ENCODE assay signal across 10 mouse cellular contexts in genomic region chr11:63988991-63989860, GRCm38 (mm10).
A peak's percentile ranks its signal among the peaks of the same experiment; 100 is the strongest.
DNase-seq lines count a peak whose midpoint lies in the region; ATAC-seq and TF ChIP-seq lines count a peak whose summit lies in the region.
"Had no signal": no experiment of that assay in that cellular context is flagged by ENCODE, and none has a peak within 500 bp of the region (broad histone marks: within the 10 kb centered on the region; RNA-seq: fewer than 3 reads in every experiment).

No protein-coding gene starts in this region.

- WGBS in heart, embryonic 12.5 days: 60% methylated on average over 9 of the region's 9 CpGs
- WGBS in lung, embryonic 14.5 days: 60% methylated on average over 9 of the region's 9 CpGs
- WGBS in liver, postnatal 0 days (ENCODE audit: insufficient replicate concordance): 57% methylated on average over 9 of the region's 9 CpGs

- peaks cover 17% of the 10 kb centered on the region for H3K4me1 ChIP-seq in heart, embryonic 12.5 days (replicated peaks)
- H3K4me1 ChIP-seq in lung, embryonic 14.5 days (ENCODE audit: insufficient read depth): peaks cover 10% of the 10 kb centered on the region; the same call in 1 of the 2 replicates
- H3K4me1 ChIP-seq in liver, postnatal 0 days (ENCODE audit: insufficient read depth): peaks cover 3% of the 10 kb centered on the region; the same call in 1 of the 2 replicates

- H3K36me3 ChIP-seq in heart, embryonic 12.5 days: peaks cover 6% of the 10 kb centered on the region; the same call in 1 of the 2 replicates
- H3K36me3 ChIP-seq in lung, embryonic 14.5 days (ENCODE audit: insufficient read depth): no peaks in the 10 kb centered on the region
- H3K36me3 ChIP-seq in liver, postnatal 0 days (replicated peaks; ENCODE audit: insufficient read depth, low read length): no peaks in the 10 kb centered on the region
- H3K36me3 ChIP-seq: hindbrain, embryonic 15.5 days; neural tube, embryonic 15.5 days had no signal

- no peak overlapping the region for H3K4me3 ChIP-seq in heart, embryonic 12.5 days
- no peak overlapping the region for H3K4me3 ChIP-seq in lung, embryonic 14.5 days (ENCODE audit: low read depth, low read length)
- H3K4me3 ChIP-seq in liver, postnatal 0 days (ENCODE audit: low read depth, low read length): no peak overlapping the region
- H3K4me3 ChIP-seq: hindbrain, embryonic 15.5 days; neural tube, embryonic 15.5 days had no signal

- H3K27ac ChIP-seq in heart, embryonic 12.5 days (ENCODE audit: poor library complexity, severe bottlenecking): peak overlapping the region; percentile 74
- no peak overlapping the region for H3K27ac ChIP-seq in lung, embryonic 14.5 days (ENCODE audit: low read depth)
- H3K27ac ChIP-seq in liver, postnatal 0 days (ENCODE audit: low read depth): peak overlapping the region; percentile 56
- H3K27ac ChIP-seq: hindbrain, embryonic 15.5 days; neural tube, embryonic 15.5 days had no signal

- no peaks in the 10 kb centered on the region for H3K27me3 ChIP-seq in heart, embryonic 12.5 days (replicated peaks)
- no peaks in the 10 kb centered on the region for H3K27me3 ChIP-seq in lung, embryonic 14.5 days (ENCODE audit: insufficient read depth, low read length)
- H3K27me3 ChIP-seq in liver, postnatal 0 days (ENCODE audit: insufficient read depth, low read length): no peaks in the 10 kb centered on the region
- H3K27me3 ChIP-seq: hindbrain, embryonic 15.5 days; neural tube, embryonic 15.5 days had no signal

- no peak for DNase-seq in heart, postnatal 25 days (ENCODE audit: low spot score)
- peak; percentile 28 for DNase-seq in lung, embryonic 14.5 days
- DNase-seq in lung, postnatal 4 days: no peak
- DNase-seq in brain, adult 2 months (ENCODE audit: low read depth, low spot score): peak; percentile 53
- no peak for DNase-seq in liver, postnatal 0 days
- no peak for DNase-seq in urinary bladder, postnatal 36 days (ENCODE audit: low spot score in 2 of 2)
- DNase-seq in urinary bladder, adult 2 months (ENCODE audit: low spot score): no peak

- no peak overlapping the region for H3K9ac ChIP-seq in heart, embryonic 12.5 days
- H3K9ac ChIP-seq in lung, embryonic 14.5 days: no peak overlapping the region
- no peak overlapping the region for H3K9ac ChIP-seq in liver, postnatal 0 days (replicated peaks)
- H3K9ac ChIP-seq: hindbrain, embryonic 15.5 days; neural tube, embryonic 15.5 days had no signal

- H3K9me3 ChIP-seq in heart, embryonic 12.5 days (replicated peaks): no peaks in the 10 kb centered on the region
- H3K9me3 ChIP-seq in lung, embryonic 14.5 days (ENCODE audit: low read depth, low read length): no peaks in the 10 kb centered on the region
- H3K9me3 ChIP-seq in liver, postnatal 0 days (ENCODE audit: low read length): no peaks in the 10 kb centered on the region
- H3K9me3 ChIP-seq: hindbrain, embryonic 15.5 days; neural tube, embryonic 15.5 days had no signal

- no peak for TF ChIP-seq CTCF in lung, embryonic 14.5 days (IDR thresholded peaks at IDR 0.05; ENCODE audit: low read depth)
- TF ChIP-seq CTCF in liver, postnatal 0 days (IDR thresholded peaks at IDR 0.05; ENCODE audit: low read depth): no peak

- ATAC-seq in heart, embryonic 12.5 days (ENCODE audit: insufficient number of reproducible peaks, low FRiP score): peak; percentile 81; the same call in 1 of the 2 replicates
- no peak for ATAC-seq in lung, embryonic 14.5 days (ENCODE audit: insufficient read depth)
- peak; percentile 69 for ATAC-seq in liver, postnatal 0 days

- intact Hi-C loops in heart, postnatal 25 days (cut with DNase I): no loop called here

- no peak for TF ChIP-seq EP300 in liver, postnatal 0 days (IDR thresholded peaks at IDR 0.05; ENCODE audit: low read depth)

- no peak overlapping the region for H3K4me2 ChIP-seq in heart, embryonic 12.5 days
- no peak overlapping the region for H3K4me2 ChIP-seq in lung, embryonic 14.5 days
- no peak overlapping the region for H3K4me2 ChIP-seq in liver, postnatal 0 days (ENCODE audit: low read depth, low read length)
- H3K4me2 ChIP-seq: hindbrain, embryonic 15.5 days; neural tube, embryonic 15.5 days had no signal

Comparison
In these comparisons a context has a peak if more than half of its experiments do, and no peak if none do; other contexts are left out.
1. DNase-seq: peak in lung, embryonic 14.5 days (single experiment) and brain, adult 2 months (single experiment); none in heart, postnatal 25 days (single experiment), lung, postnatal 4 days (0 of 2), liver, postnatal 0 days (single experiment), urinary bladder, postnatal 36 days (0 of 2) and urinary bladder, adult 2 months (single experiment).